Mouse (Mus musculus): ENCODE results near the gene Olfr1393. TPM values are rescaled to one million over a fixed set of nuclear protein-coding genes. Genes with fewer than 3 reads are reported as not detected.
A peak's percentile ranks its signal among the peaks of the same experiment; 100 is the strongest.

Olfr1393 gene
- polyA plus RNA-seq, 1 experiment = not detected

DNA sequence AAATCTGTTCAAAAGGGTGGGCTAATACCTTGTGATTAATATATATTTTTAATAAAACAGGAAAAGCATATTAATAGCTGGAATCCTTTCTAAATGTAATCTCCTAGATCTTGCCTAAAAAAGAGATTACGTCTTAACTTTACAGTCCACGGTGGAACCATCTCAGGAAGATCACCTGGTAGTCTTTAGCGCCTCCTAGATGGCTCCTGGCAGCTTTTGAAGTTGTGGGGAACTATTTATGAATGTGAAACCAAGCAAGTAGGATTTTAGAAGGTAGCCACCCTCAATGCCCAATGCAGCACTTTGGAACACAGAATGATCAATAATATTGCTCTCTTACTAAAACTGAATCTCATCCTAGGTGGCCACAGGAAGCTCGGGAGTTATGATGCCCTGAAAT lies 37.2 kb upstream of the Olfr1393 start:
- Histone ChIP-seq H3K4me3 (ENCODE audit: low read depth, low read length) (no peak overlapping the region), H3K36me3 (ENCODE audit: control insufficient read depth, insufficient read depth, low read length, poor library complexity, severe bottlenecking) (no peaks in the 10 kb centered on the region; the same call in 1 of the 2 replicates), H3K27ac (ENCODE audit: insufficient read depth, low read length) (no peak overlapping the region)

DNA sequence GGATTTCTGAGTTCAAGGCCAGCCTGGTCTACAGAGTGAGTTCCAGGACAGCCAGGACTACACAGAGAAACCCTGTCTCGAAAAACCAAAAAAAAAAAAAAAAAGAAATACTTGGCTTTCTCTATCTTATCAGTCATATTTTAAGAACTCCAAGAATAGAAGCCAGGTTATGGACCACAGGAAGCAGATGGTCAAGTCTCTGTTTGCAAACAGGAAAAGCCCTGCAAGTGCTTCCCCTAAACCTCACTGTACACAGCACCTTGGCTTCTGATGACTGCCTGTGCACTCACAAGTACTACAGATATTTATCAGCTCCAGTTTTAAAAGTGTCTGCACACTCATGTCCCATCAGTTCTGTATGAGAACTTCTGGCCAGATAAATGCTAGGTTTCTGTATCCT lies 36.6 kb upstream of the Olfr1393 start:
- no peak overlapping the region for H3K9ac ChIP-seq (ENCODE audit: low read depth, poor library complexity, severe bottlenecking)
- no peak overlapping the region for H3K27ac ChIP-seq (ENCODE audit: insufficient read depth, low read length)
- no peaks in the 10 kb centered on the region; the same call in 1 of the 2 replicates for H3K36me3 ChIP-seq (ENCODE audit: control insufficient read depth, insufficient read depth, low read length, poor library complexity, severe bottlenecking)
- TF ChIP-seq EP300 (IDR thresholded peaks at IDR 0.05; ENCODE audit: insufficient read depth, low read depth, low read length) (no peak), POLR2A (IDR thresholded peaks at IDR 0.05; ENCODE audit: insufficient read depth, low read length) (no peak), CTCF (IDR thresholded peaks at IDR 0.05; ENCODE audit: low read depth, low read length) (no peak)
- no peaks in the 10 kb centered on the region for H3K27me3 ChIP-seq (ENCODE audit: control insufficient read depth, insufficient read depth, low read length, poor library complexity, severe bottlenecking)
- no peaks in the 10 kb centered on the region for H3K4me1 ChIP-seq (ENCODE audit: control insufficient read depth, insufficient read depth, low read length)
- H3K9me3 ChIP-seq (replicated peaks; ENCODE audit: control insufficient read depth, insufficient read depth, low read length, poor library complexity, severe bottlenecking) = no peaks in the 10 kb centered on the region
- no peak overlapping the region for H3K4me3 ChIP-seq (ENCODE audit: low read depth, low read length)

More for the DNA sequence above, 37.2 kb upstream of the Olfr1393 start:
- TF ChIP-seq CTCF (IDR thresholded peaks at IDR 0.05; ENCODE audit: low read depth, low read length) = no peak
- TF ChIP-seq POLR2A (IDR thresholded peaks at IDR 0.05; ENCODE audit: insufficient read depth, low read length) = no peak
- no peak for TF ChIP-seq EP300 (IDR thresholded peaks at IDR 0.05; ENCODE audit: insufficient read depth, low read depth, low read length)
- Histone ChIP-seq H3K9ac (ENCODE audit: low read depth, poor library complexity, severe bottlenecking) (no peak overlapping the region), H3K4me1 (ENCODE audit: control insufficient read depth, insufficient read depth, low read length) (no peaks in the 10 kb centered on the region), H3K27me3 (ENCODE audit: control insufficient read depth, insufficient read depth, low read length, poor library complexity, severe bottlenecking) (no peaks in the 10 kb centered on the region), H3K9me3 (replicated peaks; ENCODE audit: control insufficient read depth, insufficient read depth, low read length, poor library complexity, severe bottlenecking) (no peaks in the 10 kb centered on the region)

DNA sequence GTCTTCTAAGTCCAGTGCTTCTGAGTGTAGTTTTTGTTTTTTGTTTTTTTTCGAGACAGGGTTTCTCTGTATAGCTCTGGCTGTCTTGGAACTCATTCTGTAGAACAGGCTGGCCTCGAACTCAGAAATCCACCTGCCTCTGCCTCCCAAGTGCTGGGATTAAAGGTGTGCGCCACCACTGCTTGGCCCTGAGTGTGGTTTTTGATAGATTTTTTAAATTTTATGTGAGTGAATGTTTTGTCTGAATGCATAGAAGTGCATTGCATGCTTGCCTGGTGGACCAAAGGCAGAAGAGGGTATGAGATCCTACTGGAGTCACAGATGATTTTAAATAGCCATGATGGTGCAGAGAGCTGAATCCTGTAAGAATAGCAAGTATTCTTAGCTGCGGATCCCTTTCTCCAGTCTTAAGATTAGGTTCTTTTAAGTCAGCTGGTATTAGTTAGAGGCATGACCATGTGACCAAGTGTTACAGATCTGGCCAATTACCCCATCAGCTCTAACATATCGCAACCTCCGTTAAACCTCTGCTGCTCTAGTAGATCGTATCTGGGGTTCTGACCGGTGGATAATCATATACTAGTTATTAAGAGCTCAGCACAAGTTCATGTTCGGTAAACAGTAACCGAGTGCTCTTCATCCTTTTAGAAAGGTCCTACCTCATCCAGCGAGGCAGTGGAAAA lies 35.0 kb upstream of the Olfr1393 start:
- Histone ChIP-seq H3K9me3 (replicated peaks; ENCODE audit: control insufficient read depth, insufficient read depth, low read length, poor library complexity, severe bottlenecking) (no peaks in the 10 kb centered on the region), H3K4me1 (ENCODE audit: control insufficient read depth, insufficient read depth, low read length) (no peaks in the 10 kb centered on the region), H3K27ac (ENCODE audit: insufficient read depth, low read length) (peak overlapping the region; percentile 81), H3K27me3 (ENCODE audit: control insufficient read depth, insufficient read depth, low read length, poor library complexity, severe bottlenecking) (no peaks in the 10 kb centered on the region), H3K4me3 (ENCODE audit: low read depth, low read length) (peak overlapping the region; percentile 93), H3K36me3 (ENCODE audit: control insufficient read depth, insufficient read depth, low read length, poor library complexity, severe bottlenecking) (no peaks in the 10 kb centered on the region; the same call in 1 of the 2 replicates), H3K9ac (ENCODE audit: low read depth, poor library complexity, severe bottlenecking) (peak overlapping the region; percentile 69)
- no peak for TF ChIP-seq EP300 (IDR thresholded peaks at IDR 0.05; ENCODE audit: insufficient read depth, low read depth, low read length)
- TF ChIP-seq CTCF (IDR thresholded peaks at IDR 0.05; ENCODE audit: low read depth, low read length) = no peak
- TF ChIP-seq POLR2A (IDR thresholded peaks at IDR 0.05; ENCODE audit: insufficient read depth, low read length) = no peak

DNA sequence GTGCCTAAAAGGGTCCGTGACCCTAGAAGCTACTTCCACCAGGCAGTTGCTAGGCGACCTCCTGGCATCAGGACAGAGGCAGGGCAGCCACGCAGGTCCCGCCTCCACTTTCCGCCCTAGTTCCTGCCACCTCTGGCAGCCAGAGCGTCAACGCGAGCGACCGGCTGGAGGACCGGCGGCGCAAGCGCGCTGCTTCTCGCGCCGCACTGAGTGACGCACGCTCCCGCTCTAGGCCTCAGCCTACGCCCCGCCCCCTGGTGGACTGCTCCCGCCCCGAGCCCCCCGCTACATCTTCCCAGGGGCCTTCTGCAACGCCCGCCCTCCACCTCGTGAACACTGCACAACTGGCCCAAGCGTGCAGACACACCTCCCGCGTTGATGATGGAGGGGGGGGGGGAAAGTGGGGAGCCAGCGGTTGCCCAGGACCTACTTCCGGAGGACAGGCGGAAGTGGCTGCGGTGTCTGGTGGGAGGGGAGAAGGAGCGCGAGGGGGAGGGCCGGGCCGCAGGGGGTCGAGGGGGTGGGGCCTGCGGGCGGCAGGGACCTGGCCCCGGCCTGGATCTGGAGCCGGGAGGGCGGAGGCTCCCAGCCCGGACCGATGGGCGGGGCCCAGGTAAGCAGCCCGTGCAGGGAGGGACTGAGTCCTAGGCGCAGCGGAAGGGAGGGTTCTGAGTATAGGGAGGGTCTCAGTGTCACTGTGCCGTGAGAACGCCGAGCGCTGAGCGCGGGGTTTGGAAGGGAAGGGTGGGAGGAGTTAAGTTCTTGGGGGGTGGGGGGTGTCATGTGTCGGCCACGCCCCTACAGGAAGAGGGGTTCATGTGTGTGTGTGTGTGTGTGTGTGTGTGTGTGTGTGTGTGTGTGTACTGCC lies 34.1 kb upstream of the Olfr1393 start, which contains the start of gene Mgat1:
Mgat1 (plus strand) TSS at position 465 of the 868 bp plus-strand sequence.
- Histone ChIP-seq H3K9me3 (replicated peaks; ENCODE audit: control insufficient read depth, insufficient read depth, low read length, poor library complexity, severe bottlenecking) (no peaks in the 10 kb centered on the region), H3K4me3 (ENCODE audit: low read depth, low read length) (peak within 1 kb of the TSS; percentile 93), H3K9ac (ENCODE audit: low read depth, poor library complexity, severe bottlenecking) (peak within 1 kb of the TSS; percentile 69), H3K4me1 (ENCODE audit: control insufficient read depth, insufficient read depth, low read length) (peaks cover 1% of the 10 kb centered on the region), H3K27me3 (ENCODE audit: control insufficient read depth, insufficient read depth, low read length, poor library complexity, severe bottlenecking) (no peaks in the 10 kb centered on the region), H3K27ac (ENCODE audit: insufficient read depth, low read length) (peak within 1 kb of the TSS; percentile 90), H3K36me3 (ENCODE audit: control insufficient read depth, insufficient read depth, low read length, poor library complexity, severe bottlenecking) (no peaks in the 10 kb centered on the region; the same call in 1 of the 2 replicates)
- TF ChIP-seq POLR2A (IDR thresholded peaks at IDR 0.05; ENCODE audit: insufficient read depth, low read length) = peak; percentile 60
- no peak for TF ChIP-seq CTCF (IDR thresholded peaks at IDR 0.05; ENCODE audit: low read depth, low read length)
- TF ChIP-seq EP300 (IDR thresholded peaks at IDR 0.05; ENCODE audit: insufficient read depth, low read depth, low read length) = no peak

DNA sequence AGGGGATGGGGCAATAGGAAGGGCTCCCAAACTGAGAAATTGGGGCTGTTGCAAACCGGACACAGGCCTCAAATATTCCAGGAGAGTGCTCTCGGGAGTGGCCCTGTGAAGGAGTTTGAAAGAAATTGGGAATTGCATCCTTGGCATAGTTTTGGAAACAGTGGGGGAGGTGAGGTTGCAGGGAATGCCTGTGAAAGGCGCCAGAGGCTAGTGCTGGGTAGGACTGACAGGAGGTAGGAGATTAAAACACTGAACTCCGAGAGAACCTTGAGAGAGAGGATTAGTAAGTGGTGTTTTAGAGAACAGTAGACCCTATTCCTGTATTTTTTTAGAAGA lies 33.5 kb upstream of the Olfr1393 start:
- Histone ChIP-seq H3K27ac (ENCODE audit: insufficient read depth, low read length) (peak overlapping the region; percentile 90), H3K4me3 (ENCODE audit: low read depth, low read length) (peak overlapping the region; percentile 69), H3K36me3 (ENCODE audit: control insufficient read depth, insufficient read depth, low read length, poor library complexity, severe bottlenecking) (no peaks in the 10 kb centered on the region; the same call in 1 of the 2 replicates), H3K9me3 (replicated peaks; ENCODE audit: control insufficient read depth, insufficient read depth, low read length, poor library complexity, severe bottlenecking) (no peaks in the 10 kb centered on the region), H3K27me3 (ENCODE audit: control insufficient read depth, insufficient read depth, low read length, poor library complexity, severe bottlenecking) (no peaks in the 10 kb centered on the region), H3K9ac (ENCODE audit: low read depth, poor library complexity, severe bottlenecking) (peak overlapping the region; percentile 51), H3K4me1 (ENCODE audit: control insufficient read depth, insufficient read depth, low read length) (peaks cover 1% of the 10 kb centered on the region)
- TF ChIP-seq POLR2A (IDR thresholded peaks at IDR 0.05; ENCODE audit: insufficient read depth, low read length) (no peak), CTCF (IDR thresholded peaks at IDR 0.05; ENCODE audit: low read depth, low read length) (no peak), EP300 (IDR thresholded peaks at IDR 0.05; ENCODE audit: insufficient read depth, low read depth, low read length) (no peak)
